Mouse (Mus musculus) hindbrain, postnatal 0 days (tissue): ENCODE measurements around the gene Olfr134. TPM values are rescaled to one million over a fixed set of nuclear protein-coding genes. Genes with fewer than 3 reads are reported as not detected.
"Not testable (repeated sequence)": the region's sequence is repeated elsewhere in the genome, so short reads cannot be mapped to it uniquely, and the experiment has no call there.

Experiments
- ATAC-seq: fragments of 200-750 bp; cut with Nextera tagmentation; 2 replicates; pipeline ENCODE4 v1.8.0; 2017; ENCODE audit warnings: mild to moderate bottlenecking, moderate TSS enrichment, moderate library complexity
- DNase-seq: peaks from one replicate; pipeline ENCODE4 v3.0.0-alpha.2; 2015; ENCODE audit warnings: low spot score
- H3K27ac ChIP-seq: fragments of 300-500 bp; sonication (generic); 2 replicates; pipeline ENCODE4 v1.5.1; 2014; ENCODE audit warnings: mild to moderate bottlenecking
- H3K27me3 ChIP-seq: fragments of 300-500 bp; sonication (generic); 2 replicates; pipeline ENCODE4 v1.6.1; 2014; ENCODE audit warnings: low read length, mixed read lengths; ENCODE audit not compliant: insufficient read depth
- H3K36me3 ChIP-seq: fragments of 300-500 bp; sonication (generic); 2 replicates; pipeline ENCODE4 v1.6.1; 2014; ENCODE audit warnings: low read length, mixed read lengths; ENCODE audit not compliant: insufficient read depth
- H3K4me1 ChIP-seq: fragments of 300-500 bp; sonication (generic); 2 replicates; pipeline ENCODE4 v1.6.1; 2014; ENCODE audit warnings: antibody characterized with exemption, low read length, mixed read lengths; ENCODE audit not compliant: insufficient read depth
- H3K4me2 ChIP-seq: fragments of 300-500 bp; sonication (generic); 2 replicates; pipeline ENCODE4 v1.6.1; 2014; ENCODE audit warnings: low read depth, mild to moderate bottlenecking, low read length, moderate library complexity, mixed read lengths
- H3K4me3 ChIP-seq: fragments of 300-500 bp; sonication (generic); 2 replicates; pipeline ENCODE4 v1.5.1; 2014; ENCODE audit warnings: low read length
- H3K9ac ChIP-seq: fragments of 300-500 bp; sonication (generic); replicated peaks from 2 replicates; pipeline ENCODE4 v1.6.1; 2014; ENCODE audit warnings: mild to moderate bottlenecking, low read length, moderate library complexity, mixed read lengths
- H3K9me3 ChIP-seq: fragments of 300-500 bp; sonication (generic); 2 replicates; pipeline ENCODE4 v1.6.1; 2016; ENCODE audit warnings: low read length, mixed read lengths
- CTCF ChIP-seq: IDR thresholded peaks from 2 replicates; pipeline ENCODE4 v1.5.1; 2016; ENCODE audit warnings: antibody characterized with exemption, control low read depth, low read depth
- WGBS: fragments of 180-500 bp; shearing (Covaris S2); extraction: QIAGEN DNeasy Blood & Tissue Kit; methylation state at CpG from one replicate; pipeline ENCODE4 v1.1.7; 2014; 5-methylcytosine and 5-hydroxymethylcytosine counted together
- polyA plus RNA-seq: library from polyadenylated mRNA; unstranded; fragments of >200 nt; fragmentation: Nextera tagmentation; extraction: Ambion mirVana; gene quantifications from 2 replicates; pipeline ENCODE4 v1.2.1, GENCODE M21; 2015
- total RNA-seq: library from RNA; depleted of rRNA; stranded (reverse); fragments of >200 nt; gene quantifications from 2 replicates; pipeline ENCODE4 v1.2.3, GENCODE M21; 2014; rRNA removed

Olfr134 gene
- total RNA-seq = not detected in 2 replicates
- not detected in 2 replicates for polyA plus RNA-seq

GRCm38 (mm10) chr17:38171088-38171487 lies at the start of gene Olfr134:
TSS of gene Olfr134 (plus strand) at chr17:38171388.
- no peaks in the 10 kb centered on the region for H3K9me3 ChIP-seq
- H3K4me3 ChIP-seq = no peak within 1 kb of the TSS
- no peak for ATAC-seq
- no peak for TF ChIP-seq CTCF
- no peak for DNase-seq
- H3K27ac ChIP-seq = no peak within 1 kb of the TSS
- H3K27me3 ChIP-seq = no peaks in the 10 kb centered on the region
- H3K4me2 ChIP-seq = no peak within 1 kb of the TSS
- H3K9ac ChIP-seq = no peak within 1 kb of the TSS
- WGBS = 62% methylated on average over 3 of the region's 3 CpGs
- no peaks in the 10 kb centered on the region for H3K36me3 ChIP-seq
- H3K4me1 ChIP-seq = no peaks in the 10 kb centered on the region

DNA sequence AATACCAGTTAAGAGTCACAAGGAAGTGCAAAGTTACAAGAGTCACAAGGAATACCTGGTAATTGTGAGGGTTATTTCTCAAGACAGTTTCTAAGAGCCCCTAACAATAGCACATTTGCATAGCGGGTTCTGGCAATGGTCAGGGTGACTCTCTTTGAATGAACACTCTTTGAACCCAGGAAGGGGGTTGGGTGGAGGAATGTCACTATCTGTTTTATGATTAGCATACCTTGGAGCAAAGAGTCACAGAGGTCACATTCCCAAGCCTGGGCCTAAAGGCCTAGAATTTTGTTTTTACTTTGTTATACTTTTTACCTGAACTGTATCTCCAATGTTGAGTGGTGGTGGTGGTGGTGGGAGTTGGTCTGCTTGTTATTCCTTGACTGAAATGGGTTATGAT lies 47.0 kb upstream of the Olfr134 start:
- not testable (repeated sequence) for H3K4me3 ChIP-seq, H3K9me3 ChIP-seq, H3K4me1 ChIP-seq, H3K36me3 ChIP-seq, DNase-seq, H3K27me3 ChIP-seq, ATAC-seq, H3K27ac ChIP-seq, H3K4me2 ChIP-seq, H3K9ac ChIP-seq
- WGBS = 89% methylated on average over 1 of the region's 1 CpGs

- ATAC-seq, H3K27me3 ChIP-seq, H3K4me3 ChIP-seq: not testable (repeated sequence)
These were observed 45.8 kb upstream of the Olfr134 start for GRCm38 (mm10) chr17:38125371-38125770.

DNA sequence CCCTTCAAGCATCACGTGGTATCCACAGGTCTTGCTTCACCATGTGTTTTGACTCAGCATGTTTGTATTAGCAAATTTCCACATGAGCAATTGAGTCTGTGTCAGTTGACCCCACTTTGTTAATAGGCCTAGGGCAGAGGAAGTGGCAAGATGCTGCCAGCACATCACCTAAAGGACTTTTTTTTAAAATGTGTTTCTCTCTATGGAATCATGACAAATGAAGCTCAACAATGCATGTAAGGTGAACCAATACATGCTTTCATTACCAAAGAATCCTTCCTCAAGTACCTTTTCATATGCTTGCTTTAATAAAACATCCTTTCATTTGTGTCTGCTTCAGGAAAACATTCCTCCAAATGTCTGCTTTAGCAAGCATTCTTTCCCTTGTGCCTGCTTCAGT lies 36.8 kb upstream of the Olfr134 start, which contains the start of gene Olfr132:
Gene Olfr132, minus strand, starts transcription at position 101 of the 400 bp plus-strand sequence.
- DNase-seq (no peak), ATAC-seq (no peak)
- Histone ChIP-seq H3K36me3 (no peaks in the 10 kb centered on the region), H3K4me3 (no peak within 1 kb of the TSS), H3K4me2 (no peak within 1 kb of the TSS), H3K9me3 (no peaks in the 10 kb centered on the region), H3K27ac (no peak within 1 kb of the TSS), H3K27me3 (no peaks in the 10 kb centered on the region), H3K4me1 (no peaks in the 10 kb centered on the region), H3K9ac (no peak within 1 kb of the TSS)
- TF ChIP-seq CTCF = no peak
- 63% methylated on average over 1 of the region's 1 CpGs for WGBS

More at GRCm38 (mm10) chr17:38125371-38125770, 45.8 kb upstream of the Olfr134 start:
- not testable (repeated sequence) for H3K9ac ChIP-seq, H3K4me1 ChIP-seq, DNase-seq, H3K9me3 ChIP-seq, H3K36me3 ChIP-seq, H3K27ac ChIP-seq, H3K4me2 ChIP-seq
- 62% methylated on average over 3 of the region's 3 CpGs for WGBS

DNA sequence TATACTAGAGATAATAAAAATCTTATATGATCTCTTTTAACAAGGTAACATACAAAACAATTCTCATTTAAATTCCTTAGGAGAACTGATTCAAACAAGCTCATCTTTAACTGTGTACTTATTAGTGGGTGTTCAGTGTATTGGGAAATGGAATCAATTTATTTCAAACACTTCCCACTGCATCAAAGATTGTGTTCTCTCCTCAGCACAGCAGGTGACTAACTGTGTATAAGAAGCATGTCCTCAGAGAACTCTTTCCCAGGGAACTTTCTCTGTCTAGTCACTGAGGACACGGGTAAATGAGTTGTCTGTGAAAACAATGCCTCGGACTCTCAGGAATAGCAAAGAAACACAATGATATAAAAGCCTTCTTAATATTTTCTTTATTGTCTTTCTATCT lies 26.2 kb upstream of the Olfr134 start, which contains the start of gene Olfr133:
Gene Olfr133, plus strand, starts transcription at position 301 of the 400 bp plus-strand sequence.
- 33% methylated on average over 2 of the region's 2 CpGs for WGBS
- DNase-seq = no peak
- H3K4me1 ChIP-seq = no peaks in the 10 kb centered on the region
- no peak for ATAC-seq
- H3K36me3 ChIP-seq = no peaks in the 10 kb centered on the region
- H3K4me3 ChIP-seq = no peak within 1 kb of the TSS
- no peak within 1 kb of the TSS for H3K4me2 ChIP-seq
- no peak within 1 kb of the TSS for H3K27ac ChIP-seq
- no peaks in the 10 kb centered on the region for H3K9me3 ChIP-seq
- no peak within 1 kb of the TSS for H3K9ac ChIP-seq
- no peaks in the 10 kb centered on the region for H3K27me3 ChIP-seq
- TF ChIP-seq CTCF = no peak

- no peak for TF ChIP-seq CTCF
- no peak within 1 kb of the TSS for H3K9ac ChIP-seq
- no peak within 1 kb of the TSS for H3K4me2 ChIP-seq
- no peak for ATAC-seq
- H3K4me1 ChIP-seq = no peaks in the 10 kb centered on the region
- DNase-seq = no peak
- H3K9me3 ChIP-seq = no peaks in the 10 kb centered on the region
- no peak within 1 kb of the TSS for H3K27ac ChIP-seq
- no peak within 1 kb of the TSS for H3K4me3 ChIP-seq
- no peaks in the 10 kb centered on the region for H3K36me3 ChIP-seq
- H3K27me3 ChIP-seq = no peaks in the 10 kb centered on the region
- 94% methylated on average over 1 of the region's 1 CpGs for WGBS
These were observed 32.8 kb downstream of the Olfr134 start, which contains the start of gene Olfr135 for GRCm38 (mm10) chr17:38204035-38204434. TSS of gene Olfr135 (plus strand) at chr17:38204335.

Other genes with a start within 250 kb of the Olfr134 start
- gene Olfr761, start 218.3 kb upstream of the Olfr134 start, total RNA-seq = not detected in 2 replicates
- not detected in 2 replicates for gene Olfr761, start 218.3 kb upstream of the Olfr134 start, polyA plus RNA-seq
- gene Olfr129, start 111.3 kb upstream of the Olfr134 start, total RNA-seq = not detected in 2 replicates
- gene Olfr129, start 111.3 kb upstream of the Olfr134 start, polyA plus RNA-seq = not detected in 2 replicates
- gene Olfr130, start 107.5 kb upstream of the Olfr134 start, total RNA-seq = not detected in 2 replicates
- gene Olfr130, start 107.5 kb upstream of the Olfr134 start, polyA plus RNA-seq = not detected in 2 replicates
- not detected in 2 replicates for gene Olfr131, start 82.7 kb upstream of the Olfr134 start, total RNA-seq
- not detected in 2 replicates for gene Olfr131, start 82.7 kb upstream of the Olfr134 start, polyA plus RNA-seq
- gene Olfr132, start 36.9 kb upstream of the Olfr134 start, total RNA-seq = not detected in 2 replicates
- gene Olfr132, start 36.9 kb upstream of the Olfr134 start, polyA plus RNA-seq = not detected in 2 replicates
- not detected in 2 replicates for gene Olfr133, start 26.1 kb upstream of the Olfr134 start, total RNA-seq
- not detected in 2 replicates for gene Olfr133, start 26.1 kb upstream of the Olfr134 start, polyA plus RNA-seq
- not detected in 2 replicates for gene Olfr135, start 32.9 kb downstream of the Olfr134 start, total RNA-seq
- gene Olfr135, start 32.9 kb downstream of the Olfr134 start, polyA plus RNA-seq = not detected in 2 replicates
- not detected in 2 replicates for gene Olfr138, start 89.6 kb downstream of the Olfr134 start, total RNA-seq
- not detected in 2 replicates for gene Olfr138, start 89.6 kb downstream of the Olfr134 start, polyA plus RNA-seq
- not detected in 2 replicates for gene Olfr137, start 136.2 kb downstream of the Olfr134 start, total RNA-seq
- gene Olfr137, start 136.2 kb downstream of the Olfr134 start, polyA plus RNA-seq = not detected in 2 replicates
- gene Olfr136, start 158.4 kb downstream of the Olfr134 start, total RNA-seq = not detected in 2 replicates
- gene Olfr136, start 158.4 kb downstream of the Olfr134 start, polyA plus RNA-seq = not detected in 2 replicates
- gene Esp36, start 248.8 kb downstream of the Olfr134 start, total RNA-seq = not detected in 2 replicates
- gene Esp36, start 248.8 kb downstream of the Olfr134 start, polyA plus RNA-seq = not detected in 2 replicates